Mouse (Mus musculus): ENCODE data around the gene Tnfsf11.

Tnfsf11 gene

GRCm38 (mm10) chr14:78307286-78308237 lies at the start of gene Tnfsf11:
Tnfsf11 (minus strand) TSS chr14:78308043.
- no peak for DNase-seq (ENCODE audit: extremely low read depth, low read depth, low spot score)

- no peak for DNase-seq (ENCODE audit: extremely low read depth, low read depth, low spot score)
These were observed 48.9 kb upstream of the Tnfsf11 start for GRCm38 (mm10) chr14:78356764-78357163.

- no peak for DNase-seq (ENCODE audit: extremely low read depth, low read depth, low spot score)
These were observed 47.5 kb upstream of the Tnfsf11 start for GRCm38 (mm10) chr14:78355381-78355780.

- no peak for DNase-seq (ENCODE audit: extremely low read depth, low read depth, low spot score)
These were observed 45.0 kb upstream of the Tnfsf11 start for GRCm38 (mm10) chr14:78352865-78353264.

- no peak for DNase-seq (ENCODE audit: extremely low read depth, low read depth, low spot score)
These were observed 43.7 kb upstream of the Tnfsf11 start for GRCm38 (mm10) chr14:78351544-78351943.

- no peak for DNase-seq (ENCODE audit: extremely low read depth, low read depth, low spot score)
These were observed 39.9 kb upstream of the Tnfsf11 start for GRCm38 (mm10) chr14:78347715-78348114.

GRCm38 (mm10) chr14:78343007-78343406 lies 35.2 kb upstream of the Tnfsf11 start:
- no peak for DNase-seq (ENCODE audit: extremely low read depth, low read depth, low spot score)

GRCm38 (mm10) chr14:78342146-78342545 lies 34.3 kb upstream of the Tnfsf11 start:
- no peak for DNase-seq (ENCODE audit: extremely low read depth, low read depth, low spot score)

GRCm38 (mm10) chr14:78333341-78333740 lies 25.5 kb upstream of the Tnfsf11 start:
- no peak for DNase-seq (ENCODE audit: extremely low read depth, low read depth, low spot score)

- no peak for DNase-seq (ENCODE audit: extremely low read depth, low read depth, low spot score)
These were observed 23.5 kb upstream of the Tnfsf11 start for GRCm38 (mm10) chr14:78331368-78331767.

GRCm38 (mm10) chr14:78330576-78331300 lies 22.9 kb upstream of the Tnfsf11 start:
- DNase-seq (ENCODE audit: extremely low read depth, low read depth, low spot score): no peak

- DNase-seq (ENCODE audit: extremely low read depth, low read depth, low spot score): no peak
These were observed 22.1 kb upstream of the Tnfsf11 start for GRCm38 (mm10) chr14:78329765-78330451.

GRCm38 (mm10) chr14:78323356-78323755 lies 15.5 kb upstream of the Tnfsf11 start:
- DNase-seq (ENCODE audit: extremely low read depth, low read depth, low spot score): no peak

GRCm38 (mm10) chr14:78322916-78323315 lies 15.1 kb upstream of the Tnfsf11 start:
- no peak for DNase-seq (ENCODE audit: extremely low read depth, low read depth, low spot score)

GRCm38 (mm10) chr14:78320248-78320647 lies 12.4 kb upstream of the Tnfsf11 start:
- DNase-seq (ENCODE audit: extremely low read depth, low read depth, low spot score): no peak

- no peak for DNase-seq (ENCODE audit: extremely low read depth, low read depth, low spot score)
These were observed 11.7 kb upstream of the Tnfsf11 start for GRCm38 (mm10) chr14:78319580-78319979.

GRCm38 (mm10) chr14:78319000-78319399 lies 11.2 kb upstream of the Tnfsf11 start:
- DNase-seq (ENCODE audit: extremely low read depth, low read depth, low spot score): no peak

- no peak for DNase-seq (ENCODE audit: extremely low read depth, low read depth, low spot score)
These were observed 9.8 kb upstream of the Tnfsf11 start for GRCm38 (mm10) chr14:78317623-78318022.

- DNase-seq (ENCODE audit: extremely low read depth, low read depth, low spot score): no peak
These were observed 6.9 kb downstream of the Tnfsf11 start for GRCm38 (mm10) chr14:78300914-78301313.

- no peak for DNase-seq (ENCODE audit: extremely low read depth, low read depth, low spot score)
These were observed 15.2 kb downstream of the Tnfsf11 start for GRCm38 (mm10) chr14:78292687-78293086.

GRCm38 (mm10) chr14:78289912-78290523 lies 17.8 kb downstream of the Tnfsf11 start:
- no peak for DNase-seq (ENCODE audit: extremely low read depth, low read depth, low spot score)

All from fat pad, adult 2 months (tissue).